Mouse (Mus musculus) kidney, postnatal 25 days (tissue): ENCODE results near the gene Cnst.

Experiments
- DNase-seq, 2 experiments: peaks; one replicate each; pipeline ENCODE4 v3.0.0; 2021; ENCODE audit warnings: mixed read lengths in 2 of 2

The Cnst gene

GRCm38 (mm10) chr1:179598386-179598785 is 52.2 kb downstream of the Cnst start:
- no peak for DNase-seq

- no peak for DNase-seq
Observed at GRCm38 (mm10) chr1:179604526-179604925, 58.4 kb downstream of the Cnst start.

- DNase-seq: no peak
Observed at GRCm38 (mm10) chr1:179606004-179606723, 60.0 kb downstream of the Cnst start.

- DNase-seq: peak; percentile 14 to 52
Observed at GRCm38 (mm10) chr1:179608521-179608920, 62.4 kb downstream of the Cnst start.

GRCm38 (mm10) chr1:179609724-179610505 is 63.7 kb downstream of the Cnst start:
- DNase-seq: peak in 1 of 2 experiments; percentile 9

- no peak for DNase-seq
Observed at GRCm38 (mm10) chr1:179611182-179611581, 65.0 kb downstream of the Cnst start.

GRCm38 (mm10) chr1:179612418-179612817 is 66.2 kb downstream of the Cnst start:
- DNase-seq: no peak

GRCm38 (mm10) chr1:179612986-179613505 is 66.9 kb downstream of the Cnst start:
- no peak for DNase-seq

- DNase-seq: no peak
Observed at GRCm38 (mm10) chr1:179617426-179617825, 71.3 kb downstream of the Cnst start.

- DNase-seq: no peak
Observed at GRCm38 (mm10) chr1:179622665-179623064, 76.5 kb downstream of the Cnst start.

- peak in 1 of 2 experiments; percentile 68 for DNase-seq
Observed at GRCm38 (mm10) chr1:179623657-179624056, 77.5 kb downstream of the Cnst start.

GRCm38 (mm10) chr1:179624354-179624753 is 78.2 kb downstream of the Cnst start:
- peak in 1 of 2 experiments; percentile 75 for DNase-seq

- DNase-seq: no peak
Observed at GRCm38 (mm10) chr1:179627855-179628254, 81.7 kb downstream of the Cnst start.

GRCm38 (mm10) chr1:179628438-179629106 is 82.4 kb downstream of the Cnst start:
- DNase-seq: no peak

- no peak for DNase-seq
Observed at GRCm38 (mm10) chr1:179629276-179629675, 83.1 kb downstream of the Cnst start.

GRCm38 (mm10) chr1:179632746-179633413 is 86.7 kb downstream of the Cnst start:
- no peak for DNase-seq

- DNase-seq: peak in 1 of 2 experiments; percentile 55
Observed at GRCm38 (mm10) chr1:179633414-179633752, 87.2 kb downstream of the Cnst start.

GRCm38 (mm10) chr1:179634159-179634558 is 88.0 kb downstream of the Cnst start:
- DNase-seq: no peak

GRCm38 (mm10) chr1:179642726-179643125 is 96.6 kb downstream of the Cnst start:
- DNase-seq: no peak

GRCm38 (mm10) chr1:179644151-179644550 is 98.0 kb downstream of the Cnst start:
- peak; percentile 19 to 45 for DNase-seq

GRCm38 (mm10) chr1:179645101-179645979 is 99.2 kb downstream of the Cnst start:
- peak; percentile 84 for DNase-seq

- DNase-seq: no peak
Observed at GRCm38 (mm10) chr1:179645980-179646268, 99.8 kb downstream of the Cnst start.
